Mouse (Mus musculus) ES-CJ7 (cell line): ENCODE results near the gene Tmem54.

Experiments used
- DNase-seq: peaks from one replicate; pipeline ENCODE4 v3.0.0; 2011; ENCODE audit warnings: low read depth, low spot score

Tmem54 gene

DNA sequence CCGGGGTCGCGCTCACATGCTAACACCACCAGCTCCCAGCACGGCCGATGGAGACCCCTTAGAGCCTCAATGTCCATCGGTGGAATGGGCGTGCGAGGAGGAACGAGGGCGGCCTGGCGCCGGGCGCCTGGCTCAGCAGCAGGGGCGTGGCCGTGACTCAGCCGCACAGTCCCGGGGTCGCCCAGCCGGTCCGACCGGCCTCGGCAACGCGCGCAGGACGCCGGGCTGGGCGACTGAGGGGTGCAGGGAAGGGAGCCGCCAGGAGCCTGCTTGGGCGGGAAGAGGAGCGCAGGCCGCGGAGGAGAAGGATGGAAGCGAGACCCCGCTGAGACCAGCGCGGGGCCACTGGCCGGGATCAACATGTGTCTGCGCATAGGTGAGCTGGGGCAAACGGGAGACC lies at the start of gene Tmem54:
Gene Tmem54 (plus strand): TSS at position 193 of the 400 bp plus-strand sequence.
- no peak for DNase-seq

DNA sequence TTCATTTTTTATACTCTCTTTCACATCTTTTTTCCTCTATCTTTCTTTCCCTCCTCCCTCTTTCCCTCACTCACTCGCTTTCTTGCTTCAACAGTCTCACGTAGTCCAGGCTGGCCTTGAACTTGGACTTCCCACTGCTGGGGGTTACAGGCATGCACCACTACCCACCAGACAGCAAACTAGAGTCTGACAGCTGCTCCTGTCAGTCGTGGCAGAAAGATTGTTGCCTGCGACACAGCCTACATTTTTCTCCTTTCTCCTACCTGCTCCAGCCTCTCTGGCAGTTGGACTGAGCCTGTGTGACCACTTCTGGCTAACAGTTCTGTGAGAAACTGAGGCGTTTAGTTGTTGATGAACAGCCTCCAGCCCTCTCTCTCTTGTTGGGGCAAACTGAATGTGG lies 49.8 kb upstream of the Tmem54 start:
- no peak for DNase-seq

DNA sequence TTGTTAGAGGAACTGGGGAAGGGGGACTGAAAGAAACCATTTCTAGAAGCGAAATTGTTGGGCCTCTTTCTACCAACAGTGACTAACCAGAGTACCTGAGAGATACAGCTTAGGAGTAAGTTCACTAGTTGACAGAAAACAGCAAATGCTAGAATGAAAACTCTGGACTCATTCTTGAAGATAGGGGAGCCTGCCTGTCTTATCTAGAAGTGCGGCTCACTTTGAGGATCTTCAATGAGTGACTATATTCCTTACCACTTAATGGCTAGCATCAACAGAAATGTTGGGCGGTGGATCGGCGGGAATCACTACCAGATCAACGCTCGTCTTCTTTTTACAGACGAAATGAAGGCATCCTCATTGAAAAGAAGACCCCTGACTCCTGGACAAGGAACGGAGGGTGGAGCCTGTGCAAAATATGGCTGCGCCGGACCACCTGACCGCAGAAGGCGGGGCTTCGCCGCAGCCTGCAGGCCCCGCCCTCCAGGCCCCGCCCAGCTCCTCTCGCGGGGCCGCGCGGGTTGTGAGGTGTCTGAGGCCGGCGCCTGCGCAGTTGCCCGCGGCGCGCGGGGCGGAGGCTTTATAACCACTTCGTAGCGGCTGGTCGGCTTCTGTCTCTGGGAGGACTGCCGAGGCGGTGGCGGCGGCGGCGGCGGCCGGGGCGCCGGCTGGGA lies 47.7 kb upstream of the Tmem54 start:
- DNase-seq: peak; percentile 94

DNA sequence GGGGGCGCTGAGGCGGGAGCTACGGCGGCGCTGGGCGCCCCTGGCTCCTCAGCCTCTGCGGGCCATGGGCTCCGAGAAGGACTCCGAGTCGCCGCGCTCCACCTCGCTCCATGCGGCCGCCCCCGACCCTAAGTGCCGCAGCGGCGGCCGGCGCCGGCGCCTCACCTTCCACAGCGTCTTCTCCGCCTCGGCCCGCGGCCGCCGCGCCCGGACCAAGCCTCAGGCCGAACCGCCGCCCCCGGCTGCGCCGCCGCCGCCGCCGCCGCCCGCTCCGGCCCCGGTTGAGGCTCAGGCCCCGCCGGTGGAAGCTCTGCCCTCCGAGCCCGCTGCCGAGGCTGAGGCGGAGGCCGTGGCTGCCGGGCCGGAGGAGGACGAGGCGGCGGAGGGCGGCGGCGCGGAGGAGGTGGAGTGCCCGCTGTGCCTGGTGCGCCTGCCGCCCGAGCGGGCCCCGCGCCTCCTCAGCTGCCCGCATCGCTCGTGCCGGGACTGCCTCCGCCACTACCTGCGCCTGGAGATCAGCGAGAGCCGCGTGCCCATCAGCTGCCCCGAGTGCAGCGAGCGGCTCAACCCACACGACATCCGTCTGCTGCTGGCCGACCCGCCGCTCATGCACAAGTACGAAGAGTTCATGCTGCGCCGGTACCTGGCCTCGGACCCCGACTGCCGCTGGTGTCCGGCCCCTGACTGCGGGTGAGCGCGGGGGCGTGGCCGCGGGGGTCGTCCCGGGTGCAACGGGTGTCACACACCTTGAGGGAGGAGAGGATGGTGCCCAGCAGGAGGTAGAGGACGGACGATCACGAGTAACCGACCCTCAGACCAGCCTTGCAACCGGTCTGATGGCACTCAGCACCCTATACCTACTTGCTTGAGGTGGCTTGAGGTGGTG lies 46.9 kb upstream of the Tmem54 start, which contains the start of gene Rnf19b:
Gene Rnf19b (plus strand): TSS at position 65 of the 886 bp plus-strand sequence.
- peak; percentile 47 for DNase-seq

DNA sequence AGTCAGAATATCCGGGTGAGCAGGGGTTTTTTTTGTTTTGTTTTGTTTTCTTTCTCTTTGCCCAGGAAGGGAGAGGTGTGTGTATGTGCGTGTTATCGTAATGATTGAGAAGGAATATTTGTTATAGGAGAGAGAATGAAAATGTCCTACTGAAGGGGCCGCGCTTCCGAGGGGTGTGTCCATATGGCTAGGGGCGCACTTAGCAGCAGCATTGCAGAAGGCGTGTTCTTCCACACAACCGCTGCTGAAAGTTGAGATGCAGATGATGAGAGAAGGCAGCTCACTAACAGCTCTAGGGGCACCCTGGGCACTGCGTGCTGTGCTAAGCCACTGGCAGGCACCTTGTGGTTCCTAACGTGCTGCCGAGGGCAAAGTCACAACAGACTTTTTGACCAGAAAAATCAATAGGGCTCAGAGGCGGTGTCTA lies 46.2 kb upstream of the Tmem54 start:
- no peak for DNase-seq

DNA sequence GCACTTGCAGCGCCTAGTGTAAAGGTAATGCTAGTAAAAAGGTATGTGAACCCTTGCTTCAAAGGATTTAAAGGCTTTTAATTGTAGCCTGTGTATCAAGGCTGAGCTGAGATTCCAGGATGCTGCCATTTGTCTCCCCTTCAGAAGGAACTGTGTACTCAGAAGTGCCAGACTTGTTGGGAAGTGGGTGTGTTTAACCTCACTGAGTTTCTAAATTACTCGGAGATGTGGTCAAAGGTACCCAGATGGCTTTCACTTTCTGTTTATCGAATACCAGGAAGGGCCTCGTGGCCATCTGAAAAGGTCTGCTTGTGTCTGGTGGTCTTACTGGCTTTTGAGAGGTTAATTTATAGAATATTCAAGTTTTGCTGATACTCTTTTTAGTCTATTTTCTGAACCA lies 45.4 kb upstream of the Tmem54 start:
- DNase-seq: no peak

DNA sequence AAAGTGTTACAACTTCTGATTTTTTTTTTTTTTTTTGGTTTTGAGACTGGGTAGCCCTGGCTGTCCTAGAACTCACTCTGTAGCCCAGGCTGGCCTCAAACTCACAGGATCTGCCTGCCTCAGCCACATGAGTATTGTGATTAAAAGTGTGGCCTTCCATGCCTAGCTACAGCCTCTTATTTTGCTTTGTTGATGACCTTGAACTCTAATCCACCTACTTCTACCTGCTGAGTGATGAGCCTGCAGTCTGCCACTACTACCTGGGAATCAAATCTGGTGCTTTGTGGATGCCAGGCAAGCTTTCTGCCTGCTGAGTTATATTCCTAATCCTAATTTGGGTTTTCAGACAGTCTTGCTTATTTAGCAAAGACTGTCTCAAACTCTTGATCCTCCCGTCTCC lies 43.9 kb upstream of the Tmem54 start:
- peak; percentile 56 for DNase-seq

DNA sequence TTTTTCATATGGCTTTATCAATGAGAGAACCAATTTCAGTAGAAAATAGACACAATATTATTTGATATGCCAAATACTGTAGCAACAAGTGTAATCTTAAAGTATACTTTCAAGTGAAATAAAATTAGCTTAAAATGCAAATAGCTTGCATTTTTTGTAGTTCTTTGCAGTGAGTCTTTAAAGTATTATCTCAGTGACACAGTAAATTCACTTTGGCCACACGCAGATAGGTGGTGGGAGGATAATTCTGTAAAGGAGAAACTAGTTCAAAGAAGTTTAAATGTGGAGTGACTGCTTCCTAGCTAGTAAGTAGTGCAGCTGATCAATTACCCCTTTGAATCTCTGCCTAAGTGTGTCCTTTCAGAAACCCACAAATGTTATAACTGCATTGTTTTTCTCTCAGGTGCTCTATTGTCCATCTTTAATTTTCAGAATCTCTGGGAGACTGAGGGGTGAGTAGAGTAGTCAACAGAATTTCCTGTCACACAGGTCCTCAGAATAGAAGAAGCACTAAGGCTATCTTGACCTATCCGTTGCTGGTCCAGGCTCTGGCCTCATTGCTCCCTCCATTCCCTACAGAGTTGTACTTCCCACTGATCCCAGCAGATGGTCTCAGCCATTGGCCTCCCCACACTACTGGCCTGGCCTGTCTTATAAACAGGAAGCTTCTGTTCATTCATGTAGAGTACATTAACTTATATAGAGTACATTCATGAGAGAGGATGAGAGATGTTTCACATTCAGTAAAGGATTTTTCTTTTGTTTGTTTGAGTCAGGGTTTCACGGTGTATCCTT lies 42.9 kb upstream of the Tmem54 start:
- DNase-seq: no peak

DNA sequence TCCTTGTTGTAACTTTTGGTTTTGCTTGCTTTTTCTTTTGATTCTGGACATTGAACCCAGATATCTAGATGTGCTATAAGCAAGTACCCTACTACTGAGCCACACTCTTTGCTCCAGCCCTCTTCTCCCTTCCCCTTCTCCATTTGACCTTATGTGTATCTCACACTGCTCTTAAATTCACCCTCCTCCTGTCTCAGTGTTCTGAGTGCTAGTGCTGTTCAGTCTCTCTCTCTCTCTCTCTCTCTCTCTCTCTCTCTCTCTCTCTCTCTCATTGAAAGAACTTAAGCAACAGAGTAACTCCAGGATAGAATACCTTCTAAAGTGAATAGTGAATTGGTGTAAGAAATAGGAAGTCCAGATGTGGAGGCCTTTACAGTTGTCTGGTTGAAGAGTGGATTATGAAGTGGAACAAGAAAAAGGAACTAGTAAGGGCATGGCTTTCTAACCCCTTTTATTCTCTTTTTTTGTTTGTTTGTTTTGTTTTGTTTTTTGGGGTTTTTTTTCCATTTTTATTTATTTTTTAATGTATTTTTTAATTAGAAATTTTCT lies 39.6 kb upstream of the Tmem54 start:
- no peak for DNase-seq

DNA sequence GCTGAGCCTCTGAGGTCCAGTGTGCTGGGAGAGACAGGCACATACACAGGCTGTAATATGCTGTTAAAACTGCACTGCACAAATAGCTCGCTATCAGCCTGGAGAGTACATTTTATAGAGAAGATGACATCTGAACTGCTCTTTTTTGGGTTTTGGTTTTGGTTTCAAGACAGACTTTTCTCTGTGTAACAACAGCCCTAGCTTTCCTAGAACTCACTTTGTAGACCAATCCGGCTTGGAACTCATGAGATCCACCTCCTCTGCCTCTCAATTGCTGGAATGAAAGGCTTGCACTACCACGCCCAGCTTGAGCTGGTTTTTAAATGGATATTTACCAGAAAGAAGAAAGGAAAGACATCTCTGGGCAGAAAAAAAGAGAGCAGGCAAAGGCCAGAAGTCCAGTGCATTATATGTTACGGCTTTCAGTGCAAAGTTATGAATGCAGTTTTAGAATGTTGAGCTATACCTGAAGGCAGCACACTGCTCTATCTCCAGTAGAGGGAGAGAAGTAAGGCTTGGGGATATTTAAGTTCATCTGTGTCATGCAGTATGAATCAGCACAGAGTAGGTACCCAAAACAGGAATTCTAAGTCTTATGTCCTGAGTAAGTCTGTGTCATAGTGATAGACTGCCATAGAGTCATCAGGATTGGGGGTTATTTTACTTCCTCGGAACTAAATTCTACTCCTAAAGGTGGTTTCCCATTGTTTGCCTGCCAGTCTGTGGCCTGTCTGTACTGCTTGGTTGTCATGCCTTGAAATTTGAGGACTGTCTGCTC lies 37.5 kb upstream of the Tmem54 start:
- DNase-seq: no peak

DNA sequence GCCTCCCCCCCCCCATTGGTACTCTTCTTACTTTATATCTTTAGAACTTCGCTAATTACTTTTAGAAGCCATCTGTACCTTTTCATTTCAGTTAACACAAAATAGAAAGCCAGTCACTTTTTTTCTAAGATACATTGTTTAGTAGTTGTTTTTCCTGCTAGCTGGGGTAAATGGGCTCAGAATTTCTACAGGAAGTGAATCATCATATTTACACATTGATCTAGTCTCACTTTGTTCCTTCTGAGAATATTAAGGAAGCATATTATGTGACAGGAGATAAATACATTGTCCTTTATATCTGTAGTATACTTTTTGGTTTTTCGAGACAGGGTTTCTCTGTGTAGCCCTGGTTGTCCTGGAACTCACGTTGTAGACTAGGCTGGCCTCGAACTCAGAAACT lies 36.5 kb upstream of the Tmem54 start:
- no peak for DNase-seq

DNA sequence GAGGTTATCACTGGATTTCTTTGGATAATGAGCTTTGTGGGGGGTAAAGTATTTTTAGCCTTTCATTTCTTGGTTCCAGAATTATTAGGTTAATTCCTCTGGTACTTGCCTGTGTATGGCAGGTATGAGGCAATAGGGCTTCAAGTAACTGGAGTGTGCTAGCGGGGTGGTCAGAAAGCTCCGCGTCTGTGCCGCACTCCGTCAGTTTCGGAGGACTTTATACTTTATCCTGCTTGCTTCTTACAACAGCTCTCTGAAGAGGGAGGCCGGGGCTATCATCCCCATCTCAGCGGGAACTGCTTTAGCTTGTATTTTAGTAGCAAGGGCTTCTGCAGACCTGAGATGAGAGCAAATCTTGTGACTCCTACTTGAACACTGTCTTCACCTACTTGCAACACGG lies 26.2 kb upstream of the Tmem54 start:
- peak; percentile 68 for DNase-seq

DNA sequence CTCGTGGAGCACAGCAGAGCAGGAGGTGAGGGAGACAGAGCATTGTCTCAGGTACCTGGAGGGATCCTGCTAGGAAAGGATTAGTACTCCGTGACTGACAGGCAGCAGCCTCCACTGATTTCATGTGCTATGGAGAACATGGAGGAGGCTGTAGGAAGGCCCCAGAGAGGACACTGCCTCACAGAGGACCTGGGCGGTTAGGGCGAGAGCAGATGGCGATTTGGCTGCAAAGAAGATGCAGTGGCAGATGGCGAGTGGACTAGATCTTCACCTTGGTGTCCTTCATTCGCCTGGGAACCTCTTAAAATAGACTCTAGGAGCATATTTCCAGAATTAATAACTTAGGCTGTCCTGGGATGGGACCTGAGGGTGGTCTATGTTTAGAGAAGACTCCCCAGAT lies 24.3 kb upstream of the Tmem54 start:
- DNase-seq: no peak

DNA sequence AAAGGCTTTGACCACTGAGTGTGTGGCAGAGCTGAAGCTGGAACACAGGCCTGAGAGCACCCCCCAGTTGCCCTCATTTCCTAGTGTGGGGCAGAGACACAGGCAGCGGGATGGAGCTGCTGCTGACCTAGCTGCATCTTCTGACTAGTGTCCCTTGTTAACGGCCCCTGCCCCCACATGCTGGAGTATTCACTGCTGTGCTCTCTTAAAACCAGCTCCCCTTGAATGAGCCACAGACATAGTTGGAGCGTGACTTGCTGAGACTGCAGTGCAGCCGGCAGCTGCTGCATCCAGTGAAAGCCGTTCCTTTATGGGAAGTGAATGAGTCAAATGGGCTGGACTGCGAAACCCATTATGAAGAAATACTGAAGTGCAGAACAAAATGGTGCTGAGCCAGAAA lies 23.8 kb upstream of the Tmem54 start:
- no peak for DNase-seq

DNA sequence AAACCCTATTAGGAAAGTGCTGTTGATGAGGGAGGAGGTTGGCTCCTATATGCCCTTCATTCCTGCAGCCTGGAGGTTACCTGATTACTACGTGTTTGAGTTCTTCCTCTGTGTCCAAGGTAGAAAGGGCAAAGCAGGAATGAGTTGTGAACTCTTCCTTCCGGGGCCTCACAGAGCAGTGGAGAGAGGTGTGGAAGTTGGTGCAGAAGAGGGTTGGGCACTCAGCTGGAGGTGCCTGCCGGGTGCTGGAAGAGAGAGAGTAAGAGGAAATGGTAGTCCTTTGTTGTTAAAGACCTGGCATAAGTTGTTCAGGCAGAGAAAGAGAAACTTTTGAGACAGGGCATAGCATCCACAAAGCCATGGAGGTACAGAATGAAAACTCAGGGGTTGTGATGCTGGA lies 23.4 kb upstream of the Tmem54 start:
- DNase-seq: no peak

DNA sequence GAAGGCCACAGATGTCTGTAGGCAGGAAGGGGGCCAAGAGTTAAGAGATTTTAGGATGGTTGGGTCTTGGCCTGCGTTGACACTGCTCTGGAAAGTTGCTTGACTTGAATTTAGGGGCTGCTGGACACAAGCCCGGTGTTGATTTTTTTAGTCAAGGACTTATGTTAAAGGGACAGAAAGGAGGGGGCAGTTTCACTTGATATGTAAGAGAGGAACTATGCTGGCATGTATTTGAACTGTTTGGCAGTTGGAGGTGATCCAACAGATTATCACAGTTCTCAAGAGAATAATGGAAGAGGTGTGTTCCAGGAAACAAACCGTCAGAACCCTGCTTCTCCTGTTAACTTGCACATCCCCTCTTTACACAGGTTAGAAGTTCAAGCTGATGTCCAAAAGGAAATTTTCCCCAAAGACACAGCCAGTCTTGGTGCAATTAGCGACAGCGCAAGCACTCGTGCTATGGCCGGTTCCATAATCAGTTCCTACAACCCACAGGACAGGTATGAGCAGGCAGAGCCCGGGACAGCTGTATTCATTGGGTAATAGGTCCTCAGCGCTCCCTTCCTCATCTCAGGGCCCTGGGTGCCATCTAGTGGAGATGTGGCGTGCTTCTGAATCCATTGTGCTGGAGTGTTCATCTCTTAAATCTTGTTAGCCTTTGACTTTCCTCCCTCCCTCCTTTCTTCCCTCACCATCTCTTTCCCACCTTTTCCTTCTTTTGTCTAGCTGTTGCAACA lies 22.8 kb upstream of the Tmem54 start:
- DNase-seq: peak; percentile 79

DNA sequence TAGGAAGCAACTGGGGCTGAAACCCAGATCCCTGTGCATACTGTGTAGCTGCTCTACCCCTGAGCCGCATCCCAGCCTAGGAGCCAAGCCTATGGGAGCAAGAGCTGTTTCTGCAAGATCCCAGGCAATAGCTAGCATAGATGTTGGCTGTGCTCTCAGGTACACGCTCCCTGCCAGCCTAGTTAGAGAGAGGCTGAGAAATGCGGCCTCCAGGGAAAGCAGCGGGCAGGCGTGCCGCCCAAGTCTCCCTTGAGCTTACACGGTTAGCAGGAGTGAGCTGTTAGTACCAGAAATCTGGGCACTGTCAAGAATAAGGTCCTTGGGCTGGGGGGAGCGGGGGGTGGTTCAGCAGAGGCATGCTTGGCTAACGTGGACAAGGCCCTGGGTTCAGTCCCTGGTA lies 20.5 kb upstream of the Tmem54 start:
- no peak for DNase-seq

DNA sequence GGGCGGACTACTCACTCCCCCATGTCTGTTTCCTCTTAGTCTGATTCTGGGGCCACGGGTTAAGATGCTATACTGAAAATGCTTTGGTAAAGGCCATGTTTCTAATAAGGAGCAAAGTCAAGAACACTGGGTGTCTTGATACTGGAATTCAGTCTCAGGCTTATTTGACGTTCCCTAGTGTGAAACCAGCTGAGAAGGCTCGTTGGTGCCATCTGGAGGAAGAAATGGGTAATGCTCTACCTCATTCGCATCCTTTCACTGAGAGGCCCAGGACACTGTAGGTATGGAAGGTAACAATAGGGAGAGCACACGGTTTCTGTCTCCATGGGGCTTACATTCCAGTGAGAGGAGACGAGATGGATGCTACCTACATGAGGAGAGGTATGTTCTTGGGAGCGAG lies 19.3 kb upstream of the Tmem54 start:
- DNase-seq: peak; percentile 83

DNA sequence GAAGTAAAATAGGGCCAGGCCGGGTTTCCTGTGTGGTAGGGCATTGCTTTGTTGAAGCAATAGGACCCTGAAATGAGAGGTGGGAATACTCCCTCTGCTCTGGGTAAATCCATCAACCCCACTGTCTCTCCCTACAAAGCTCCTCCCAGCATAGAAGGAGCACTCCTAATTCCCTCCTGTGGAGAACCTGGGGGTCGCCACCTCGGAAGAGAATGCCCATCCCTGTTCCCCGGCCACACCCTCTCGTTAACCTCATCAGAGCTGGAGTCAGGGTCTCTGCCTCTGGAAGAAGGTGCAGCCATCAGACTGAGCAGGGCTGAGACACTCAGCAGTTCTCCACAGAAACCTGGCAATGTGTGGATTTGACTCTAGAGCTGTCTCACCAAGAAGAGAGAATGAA lies 17.5 kb upstream of the Tmem54 start:
- DNase-seq: peak; percentile 52

DNA sequence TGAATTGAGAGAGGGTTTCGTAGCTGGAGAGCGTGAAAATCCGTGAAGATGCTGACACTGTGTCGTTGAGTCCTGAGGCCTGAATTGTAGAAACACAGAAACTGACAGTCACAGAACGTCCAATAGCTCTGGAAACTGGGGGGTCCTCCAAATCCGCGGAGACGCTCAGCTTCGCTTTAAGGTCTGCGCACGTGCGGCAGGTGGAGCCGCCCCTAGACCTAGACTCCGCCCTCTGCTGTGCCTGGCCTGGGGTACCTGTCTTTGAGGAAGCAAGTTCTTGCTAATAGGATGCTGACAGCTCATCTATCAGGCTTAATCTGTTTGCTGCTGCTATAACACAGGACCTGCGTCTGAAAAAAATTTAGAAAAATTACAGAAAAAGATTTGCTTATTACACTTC lies 10.1 kb upstream of the Tmem54 start:
- no peak for DNase-seq
